Mouse (Mus musculus) liver, embryonic 14.5 days (tissue): ENCODE results near the gene Pfas. TPM values are rescaled to one million over a fixed set of nuclear protein-coding genes. Genes with fewer than 3 reads are reported as not detected.

Source experiments
- ATAC-seq: fragments of 200-750 bp; cut with Nextera tagmentation; 2 replicates; pipeline ENCODE4 v1.8.0; 2017; ENCODE audit warnings: moderate number of reproducible peaks, mild to moderate bottlenecking, moderate library complexity; ENCODE audit not compliant: insufficient read depth
- DNase-seq, 3 experiments: peaks; one replicate each; pipeline ENCODE4 v3.0.0-alpha.2; 2012 to 2013; ENCODE audit warnings: low read depth in 3 of 3, low spot score in 3 of 3
- H3K27ac ChIP-seq: fragments of 300-500 bp; sonication (generic); 2 replicates; pipeline ENCODE4 v1.5.1; 2014; ENCODE audit warnings: moderate library complexity, mild to moderate bottlenecking, control low read depth, inconsistent platforms
- H3K27me3 ChIP-seq: fragments of 300-500 bp; sonication (generic); 2 replicates; pipeline ENCODE4 v1.6.1; 2014; ENCODE audit warnings: mild to moderate bottlenecking, low read length, moderate library complexity; ENCODE audit not compliant: control insufficient read depth, insufficient read depth
- H3K36me3 ChIP-seq: fragments of 300-500 bp; sonication (generic); replicated peaks from 2 replicates; pipeline ENCODE4 v1.6.1; 2014; ENCODE audit warnings: low read depth; ENCODE audit not compliant: control insufficient read depth, insufficient read depth
- H3K4me1 ChIP-seq, 2 experiments: fragments of 200-500 bp in 1 of 2; fragments of 300-500 bp in 1 of 2; sonication (generic) in 1 of 2; replicated peaks; 2 replicates each; pipeline ENCODE4 v1.6.1; 2012 to 2014; ENCODE audit warnings: antibody characterized with exemption in 1 of 2, inconsistent platforms in 1 of 2, low read length in 1 of 2; ENCODE audit not compliant: control insufficient read depth in 2 of 2, insufficient read depth in 2 of 2
- H3K4me2 ChIP-seq: fragments of 300-500 bp; sonication (generic); 2 replicates; pipeline ENCODE4 v1.6.1; 2014; ENCODE audit warnings: low read depth, mild to moderate bottlenecking, control low read depth, moderate library complexity
- H3K4me3 ChIP-seq, 2 experiments: fragments of 200-500 bp in 1 of 2; fragments of 300-500 bp in 1 of 2; sonication (generic) in 1 of 2; 2 replicates each; pipeline ENCODE4 v1.5.1; 2012 to 2014; ENCODE audit warnings: low read depth in 2 of 2, low read length in 2 of 2, mild to moderate bottlenecking in 2 of 2, control low read depth in 1 of 2, inconsistent platforms in 1 of 2, moderate library complexity in 1 of 2; ENCODE audit not compliant: insufficient read depth in 1 of 2
- H3K9ac ChIP-seq: fragments of 300-500 bp; sonication (generic); replicated peaks from 2 replicates; pipeline ENCODE4 v1.6.1; 2014; ENCODE audit warnings: mild to moderate bottlenecking, control low read depth, moderate library complexity
- H3K9me3 ChIP-seq: fragments of 300-500 bp; sonication (generic); 2 replicates; pipeline ENCODE4 v1.6.1; 2016; ENCODE audit warnings: low read length, mixed read lengths; ENCODE audit not compliant: control insufficient read depth
- CTCF ChIP-seq: IDR thresholded peaks from 2 replicates; pipeline ENCODE4 v1.5.1; 2016; ENCODE audit warnings: antibody characterized with exemption, low read depth, control low read depth
- EP300 ChIP-seq: IDR thresholded peaks from 2 replicates; pipeline ENCODE4 v1.6.1; 2016; ENCODE audit warnings: antibody characterized with exemption, low read depth
- WGBS: fragments of 180-500 bp; shearing (Covaris S2); extraction: QIAGEN DNeasy Blood & Tissue Kit; methylation state at CpG from one replicate; pipeline ENCODE4 v1.1.7; 2014; ENCODE audit not compliant: insufficient replicate concordance; 5-methylcytosine and 5-hydroxymethylcytosine counted together
- polyA plus RNA-seq, 2 experiments: library from polyadenylated mRNA; depleted of rRNA in 1 of 2; stranded (reverse) in 1 of 2; unstranded in 1 of 2; fragments of >200 nt; fragmentation: Nextera tagmentation in 1 of 2; extraction: Ambion mirVana in 1 of 2; gene quantifications; 2 replicates each; pipeline versions ENCODE4 v1.2.1 to v1.2.3; 2012 to 2014

Gene Pfas
- polyA plus RNA-seq (2012; rRNA removed) (11.0 and 11.4 TPM in 2 replicates), polyA plus RNA-seq (2014; fragmentation: Nextera tagmentation; extraction: Ambion mirVana) (15.1 and 17.2 TPM in 2 replicates)

DNA sequence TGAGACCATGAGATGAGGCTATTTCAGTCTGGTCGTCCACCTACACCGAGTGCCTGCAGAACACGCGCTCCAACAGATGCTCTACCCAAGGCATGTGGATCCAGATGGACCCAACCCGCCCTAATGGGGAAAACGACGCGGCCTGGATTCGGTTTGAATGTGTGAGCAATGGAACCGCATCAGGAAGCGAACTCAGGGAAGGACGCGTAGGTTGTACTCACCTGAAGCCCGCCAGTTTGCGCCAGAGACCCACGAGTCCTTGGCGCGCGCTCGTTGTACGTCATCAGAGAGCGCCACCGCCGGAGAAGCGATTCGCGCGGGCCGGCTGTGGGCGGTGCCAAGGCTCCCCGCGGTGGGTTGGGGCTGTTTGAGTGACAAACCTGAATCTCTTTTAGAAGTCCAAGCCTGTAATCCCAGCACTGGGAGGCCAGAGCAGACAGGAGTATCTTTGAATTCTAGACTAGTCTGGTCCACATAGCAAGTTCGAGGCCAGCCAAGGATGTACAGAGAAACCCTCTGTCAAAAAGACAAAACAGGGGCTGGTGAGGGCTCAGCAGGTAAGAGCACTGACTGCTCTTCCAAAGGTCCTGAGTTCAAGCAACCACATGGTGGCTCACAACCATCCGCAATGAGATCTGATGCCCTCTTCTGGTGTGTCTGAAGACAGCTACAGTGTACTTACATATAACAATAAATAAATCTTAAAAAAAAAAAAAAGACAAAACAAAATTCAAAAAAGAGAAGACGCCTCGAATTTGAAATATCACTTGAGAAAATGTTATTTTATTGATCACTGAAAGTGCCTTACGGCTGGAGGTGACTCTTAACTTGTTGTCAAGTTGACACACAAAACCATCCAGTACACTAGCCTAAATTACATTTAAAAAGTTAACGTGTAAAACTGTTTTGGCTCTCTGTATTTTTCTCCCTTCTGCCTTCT is at the start of gene Pfas:
TSS of gene Pfas (minus strand) at position 279 of the 940 bp plus-strand sequence.
- Histone ChIP-seq H3K27ac (peak within 1 kb of the TSS; percentile 90), H3K36me3 (peaks cover 1% of the 10 kb centered on the region), H3K4me3 (peak within 1 kb of the TSS; percentile 73 to 98), H3K4me2 (peak within 1 kb of the TSS; percentile 86), H3K9me3 (no peaks in the 10 kb centered on the region), H3K9ac (peak within 1 kb of the TSS; percentile 82), H3K27me3 (no peaks in the 10 kb centered on the region), H3K4me1 (peaks cover 21 to 37% of the 10 kb centered on the region in 2 experiments)
- TF ChIP-seq CTCF (0 out of 2 replicates have a peak, but pooled peaks have one; percentile 16), EP300 (no peak)
- peak; percentile 87 to 88 (median 88) for DNase-seq
- ATAC-seq: peak; percentile 71
- WGBS: 8% methylated on average over 38 of the region's 38 CpGs

DNA sequence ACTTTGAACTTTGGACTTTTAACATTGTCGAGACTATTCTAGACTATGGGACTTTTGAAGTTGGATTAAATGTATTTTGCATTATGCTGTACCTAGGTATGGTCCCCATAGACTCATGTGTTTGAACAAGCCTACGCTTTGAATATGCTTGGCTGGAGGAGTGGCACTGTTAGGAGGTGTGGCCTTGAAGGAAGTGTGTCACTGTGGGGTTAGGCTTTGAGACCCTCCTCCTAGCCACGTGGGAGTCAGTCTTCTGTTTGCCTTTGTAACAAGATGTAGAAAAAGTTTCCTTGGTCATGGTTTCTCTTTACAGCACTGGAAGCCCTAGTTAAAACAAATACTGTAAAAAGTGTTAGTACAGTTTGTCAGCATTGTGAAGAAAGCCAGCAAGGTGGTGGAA is 45.6 kb upstream of the Pfas start:
- no peak for ATAC-seq
- no peak for DNase-seq
- Histone ChIP-seq H3K27me3 (no peaks in the 10 kb centered on the region), H3K4me1 (peaks cover 5 to 7% of the 10 kb centered on the region in 2 experiments), H3K9me3 (no peaks in the 10 kb centered on the region), H3K4me2 (no peak overlapping the region), H3K9ac (no peak overlapping the region), H3K4me3 (no peak overlapping the region), H3K36me3 (peaks cover 33% of the 10 kb centered on the region), H3K27ac (no peak overlapping the region)
- 59% methylated on average over 3 of the region's 3 CpGs for WGBS
- TF ChIP-seq CTCF (no peak), EP300 (no peak)

- H3K4me1 ChIP-seq: peaks cover 0 to 3% of the 10 kb centered on the region in 2 experiments; a peak in 3 of 4 replicates
- DNase-seq (no peak), ATAC-seq (no peak)
- 84% methylated on average over 2 of the region's 2 CpGs for WGBS
- no peak for TF ChIP-seq EP300
- no peak for TF ChIP-seq CTCF
- H3K27ac ChIP-seq: no peak overlapping the region
- H3K9ac ChIP-seq: no peak overlapping the region
- no peaks in the 10 kb centered on the region for H3K27me3 ChIP-seq
- H3K4me3 ChIP-seq: no peak overlapping the region
- no peaks in the 10 kb centered on the region for H3K9me3 ChIP-seq
- no peak overlapping the region for H3K4me2 ChIP-seq
- H3K36me3 ChIP-seq: peaks cover 42% of the 10 kb centered on the region
These were observed 44.7 kb upstream of the Pfas start for GRCm38 (mm10) chr11:69052824-69053421.

- WGBS: 82% methylated on average over 4 of the region's 4 CpGs
- TF ChIP-seq CTCF (no peak), EP300 (no peak)
These were observed 43.5 kb upstream of the Pfas start for GRCm38 (mm10) chr11:69051771-69052170.

GRCm38 (mm10) chr11:69050748-69051147 is 42.5 kb upstream of the Pfas start:
- TF ChIP-seq CTCF (no peak), EP300 (no peak)
- Histone ChIP-seq H3K27me3 (no peaks in the 10 kb centered on the region), H3K27ac (no peak overlapping the region), H3K36me3 (peaks cover 48% of the 10 kb centered on the region), H3K4me3 (no peak overlapping the region), H3K4me1 (peaks cover 6 to 10% of the 10 kb centered on the region in 2 experiments; a peak in 3 of 4 replicates), H3K4me2 (no peak overlapping the region), H3K9me3 (no peaks in the 10 kb centered on the region), H3K9ac (no peak overlapping the region)
- DNase-seq (no peak), ATAC-seq (no peak)
- 85% methylated on average over 8 of the region's 8 CpGs for WGBS

More at GRCm38 (mm10) chr11:69051771-69052170, 43.5 kb upstream of the Pfas start:
- H3K9me3 ChIP-seq: no peaks in the 10 kb centered on the region
- H3K4me2 ChIP-seq: no peak overlapping the region
- no peak for DNase-seq
- no peak for ATAC-seq
- H3K4me1 ChIP-seq: peaks cover 6 to 8% of the 10 kb centered on the region in 2 experiments; a peak in 3 of 4 replicates
- H3K4me3 ChIP-seq: no peak overlapping the region
- peaks cover 48% of the 10 kb centered on the region for H3K36me3 ChIP-seq
- H3K27ac ChIP-seq: no peak overlapping the region
- H3K27me3 ChIP-seq: no peaks in the 10 kb centered on the region
- H3K9ac ChIP-seq: no peak overlapping the region
